Mouse (Mus musculus) brain, embryonic 14.5 days (tissue): ENCODE results near the gene Rpl10-ps3.

Experiments used
- CTCF ChIP-seq: fragments of 200-500 bp; IDR thresholded peaks from 2 replicates; pipeline ENCODE4 v1.5.1; 2012; ENCODE audit warnings: inconsistent platforms, mild to moderate bottlenecking, moderate library complexity, borderline replicate concordance; ENCODE audit not compliant: insufficient read depth, insufficient read length; ENCODE audit errors: extremely low read depth
- POLR2A ChIP-seq: fragments of 200-500 bp; IDR thresholded peaks from 2 replicates; pipeline ENCODE4 v1.6.1; 2012; ENCODE audit warnings: mild to moderate bottlenecking, inconsistent platforms, borderline replicate concordance; ENCODE audit not compliant: poor library complexity, insufficient read depth, insufficient read length, severe bottlenecking; ENCODE audit errors: extremely low read depth

GRCm38 (mm10) chr9:50351746-50352145 lies 7.0 kb upstream of the Rpl10-ps3 start:
- TF ChIP-seq POLR2A, result no peak
- no peak for TF ChIP-seq CTCF
